Mouse (Mus musculus): ENCODE data around the gene Samm50. TPM values are rescaled to one million over a fixed set of nuclear protein-coding genes. Genes with fewer than 3 reads are reported as not detected.

The Samm50 gene
- polyA plus RNA-seq, 1 experiment from 2014 or later, result 122 TPM

GRCm38 (mm10) chr15:84231113-84231712 is 39.2 kb downstream of the Samm50 start:
- H3K4me1 ChIP-seq, result peaks cover 45% of the 10 kb centered on the region
- H3K27me3 ChIP-seq (ENCODE audit: insufficient read depth, poor library complexity, severe bottlenecking), result no peaks in the 10 kb centered on the region
- H3K9me3 ChIP-seq, result no peaks in the 10 kb centered on the region
- peak overlapping the region; percentile 82 for H3K4me3 ChIP-seq
- H3K27ac ChIP-seq, result peak overlapping the region; percentile 95
- H3K36me3 ChIP-seq, result peaks cover 15% of the 10 kb centered on the region
- DNase-seq (ENCODE audit: low spot score), result peak; percentile 86
- 1% methylated on average over 16 of the region's 16 CpGs for WGBS

GRCm38 (mm10) chr15:84231721-84232561 is 39.9 kb downstream of the Samm50 start, which contains the start of gene Parvb:
Gene Parvb (plus strand): TSS chr15:84232043.
- under 1% methylated on average over 53 of the region's 53 CpGs for WGBS

GRCm38 (mm10) chr15:84232609-84233008 is 40.6 kb downstream of the Samm50 start:
- peak overlapping the region; percentile 82 for H3K4me3 ChIP-seq
- DNase-seq (ENCODE audit: low spot score), result no peak
- no peaks in the 10 kb centered on the region for H3K9me3 ChIP-seq
- H3K36me3 ChIP-seq, result peaks cover 21% of the 10 kb centered on the region
- peak overlapping the region; percentile 95 for H3K27ac ChIP-seq
- WGBS, result 5% methylated on average over 7 of the region's 8 CpGs
- peaks cover 53% of the 10 kb centered on the region for H3K4me1 ChIP-seq
- H3K27me3 ChIP-seq (ENCODE audit: insufficient read depth, poor library complexity, severe bottlenecking), result no peaks in the 10 kb centered on the region

More at GRCm38 (mm10) chr15:84231721-84232561, 39.9 kb downstream of the Samm50 start, which contains the start of gene Parvb:
- DNase-seq (ENCODE audit: low spot score), result peak; percentile 88
- no peaks in the 10 kb centered on the region for H3K9me3 ChIP-seq
- H3K27me3 ChIP-seq (ENCODE audit: insufficient read depth, poor library complexity, severe bottlenecking), result no peaks in the 10 kb centered on the region
- H3K4me3 ChIP-seq, result peak within 1 kb of the TSS; percentile 82
- H3K4me1 ChIP-seq, result peaks cover 46% of the 10 kb centered on the region
- peak within 1 kb of the TSS; percentile 95 for H3K27ac ChIP-seq
- peaks cover 17% of the 10 kb centered on the region for H3K36me3 ChIP-seq

- no peaks in the 10 kb centered on the region for H3K27me3 ChIP-seq (ENCODE audit: insufficient read depth, poor library complexity, severe bottlenecking)
- no peak for DNase-seq (ENCODE audit: low spot score)
- H3K27ac ChIP-seq, result peak overlapping the region; percentile 60; the same call in 1 of the 2 replicates
- peaks cover 21% of the 10 kb centered on the region for H3K36me3 ChIP-seq
- H3K9me3 ChIP-seq, result no peaks in the 10 kb centered on the region
- peaks cover 70% of the 10 kb centered on the region for H3K4me1 ChIP-seq
- no peak overlapping the region for H3K4me3 ChIP-seq
- 70% methylated on average over 7 of the region's 7 CpGs for WGBS
These were observed 42.9 kb downstream of the Samm50 start for GRCm38 (mm10) chr15:84234794-84235581.

DNA sequence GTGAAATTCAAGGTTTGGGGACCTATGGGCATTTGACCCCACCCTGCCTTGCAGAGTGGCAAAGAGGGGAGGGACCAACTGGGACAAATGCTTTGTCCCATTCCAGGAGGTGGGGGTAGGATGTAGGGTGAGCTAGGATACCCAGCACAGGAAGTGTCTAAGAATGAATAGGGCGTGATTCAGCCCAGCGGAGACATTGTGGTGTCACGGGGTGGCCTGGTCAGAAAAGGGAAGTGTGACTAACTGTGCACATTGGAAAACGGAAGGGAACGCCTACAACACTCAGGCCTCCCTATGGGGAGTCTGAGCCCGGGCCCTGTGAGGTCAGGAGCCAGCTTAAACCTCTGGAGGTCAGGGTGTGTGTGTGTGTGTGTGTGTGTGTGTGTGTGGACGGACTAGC is 43.6 kb downstream of the Samm50 start:
- DNase-seq (ENCODE audit: low spot score), result no peak
- Histone ChIP-seq H3K4me1 (peaks cover 68% of the 10 kb centered on the region), H3K27me3 (ENCODE audit: insufficient read depth, poor library complexity, severe bottlenecking) (no peaks in the 10 kb centered on the region), H3K9me3 (no peaks in the 10 kb centered on the region), H3K36me3 (peaks cover 21% of the 10 kb centered on the region), H3K4me3 (no peak overlapping the region), H3K27ac (peak overlapping the region; percentile 60; the same call in 1 of the 2 replicates)
- 74% methylated on average over 7 of the region's 7 CpGs for WGBS

- H3K9me3 ChIP-seq, result no peaks in the 10 kb centered on the region
- no peak overlapping the region for H3K27ac ChIP-seq
- peaks cover 53% of the 10 kb centered on the region for H3K4me1 ChIP-seq
- H3K36me3 ChIP-seq, result peaks cover 27% of the 10 kb centered on the region
- no peak overlapping the region for H3K4me3 ChIP-seq
- WGBS, result 46% methylated on average over 15 of the region's 15 CpGs
- DNase-seq (ENCODE audit: low spot score), result no peak
- H3K27me3 ChIP-seq (ENCODE audit: insufficient read depth, poor library complexity, severe bottlenecking), result no peaks in the 10 kb centered on the region
These were observed 46.5 kb downstream of the Samm50 start for GRCm38 (mm10) chr15:84238552-84238951.

DNA sequence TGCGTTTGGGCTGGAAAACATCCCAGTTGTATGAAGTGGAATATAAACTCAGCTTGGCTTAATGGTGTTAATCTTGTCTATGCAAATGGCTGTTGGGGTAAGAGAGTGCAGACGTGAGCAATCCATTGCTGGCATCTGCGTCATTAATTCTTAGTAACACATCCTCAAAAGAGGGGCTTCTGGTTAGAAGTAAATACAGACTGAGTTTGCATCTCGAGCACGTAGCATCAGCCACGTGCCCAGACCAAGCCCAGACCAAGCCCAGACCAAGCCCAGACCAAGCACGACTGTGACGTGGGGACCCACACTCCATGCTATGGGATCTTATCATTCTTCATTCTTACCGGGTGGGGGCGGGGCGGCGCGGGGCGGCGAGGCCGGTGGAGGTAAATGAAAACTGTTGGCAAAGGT is 47.0 kb downstream of the Samm50 start:
- peaks cover 27% of the 10 kb centered on the region for H3K36me3 ChIP-seq
- H3K4me1 ChIP-seq, result peaks cover 53% of the 10 kb centered on the region
- no peaks in the 10 kb centered on the region for H3K9me3 ChIP-seq
- DNase-seq (ENCODE audit: low spot score), result no peak
- 10% methylated on average over 16 of the region's 16 CpGs for WGBS
- no peaks in the 10 kb centered on the region for H3K27me3 ChIP-seq (ENCODE audit: insufficient read depth, poor library complexity, severe bottlenecking)
- H3K4me3 ChIP-seq, result peak overlapping the region; percentile 42
- 0 out of 2 replicates have a peak overlapping the region, but pooled peaks have one; percentile 42 for H3K27ac ChIP-seq

- 47% methylated on average over 7 of the region's 7 CpGs for WGBS
- peaks cover 19% of the 10 kb centered on the region; the same call in 1 of the 2 replicates for H3K36me3 ChIP-seq
- no peak overlapping the region; the same call in 1 of the 2 replicates for H3K27ac ChIP-seq
- H3K27me3 ChIP-seq (ENCODE audit: insufficient read depth, poor library complexity, severe bottlenecking), result no peaks in the 10 kb centered on the region
- no peak for DNase-seq (ENCODE audit: low spot score)
- peaks cover 49% of the 10 kb centered on the region for H3K4me1 ChIP-seq
- no peak overlapping the region for H3K4me3 ChIP-seq
- no peaks in the 10 kb centered on the region for H3K9me3 ChIP-seq
These were observed 49.5 kb downstream of the Samm50 start for GRCm38 (mm10) chr15:84241520-84241919.

DNA sequence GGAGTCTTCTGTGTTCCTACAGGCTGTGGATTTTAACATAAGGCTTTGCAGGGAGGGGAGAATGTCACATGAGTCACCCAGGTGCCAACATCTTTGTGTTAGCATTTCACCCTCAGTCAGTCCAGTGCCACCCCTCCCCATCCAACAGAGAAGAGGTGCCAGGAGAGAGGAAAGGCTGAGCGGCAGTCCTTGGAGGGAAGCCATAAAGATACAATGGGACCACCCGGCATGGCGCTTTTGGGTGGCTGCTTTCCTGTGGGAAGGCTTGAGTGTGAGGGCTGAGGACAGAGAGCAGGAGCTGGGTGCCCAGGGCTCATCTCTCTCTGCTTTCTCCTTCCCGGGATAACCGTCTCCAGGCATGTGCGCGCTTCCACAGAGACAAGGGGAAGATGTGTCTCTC is 53.1 kb downstream of the Samm50 start:
- Histone ChIP-seq H3K27me3 (ENCODE audit: insufficient read depth, poor library complexity, severe bottlenecking) (no peaks in the 10 kb centered on the region), H3K36me3 (peaks cover 18% of the 10 kb centered on the region; the same call in 1 of the 2 replicates), H3K27ac (peak overlapping the region; percentile 64), H3K9me3 (no peaks in the 10 kb centered on the region), H3K4me3 (no peak overlapping the region), H3K4me1 (peaks cover 28% of the 10 kb centered on the region)
- WGBS, result 79% methylated on average over 7 of the region's 7 CpGs
- no peak for DNase-seq (ENCODE audit: low spot score)

DNA sequence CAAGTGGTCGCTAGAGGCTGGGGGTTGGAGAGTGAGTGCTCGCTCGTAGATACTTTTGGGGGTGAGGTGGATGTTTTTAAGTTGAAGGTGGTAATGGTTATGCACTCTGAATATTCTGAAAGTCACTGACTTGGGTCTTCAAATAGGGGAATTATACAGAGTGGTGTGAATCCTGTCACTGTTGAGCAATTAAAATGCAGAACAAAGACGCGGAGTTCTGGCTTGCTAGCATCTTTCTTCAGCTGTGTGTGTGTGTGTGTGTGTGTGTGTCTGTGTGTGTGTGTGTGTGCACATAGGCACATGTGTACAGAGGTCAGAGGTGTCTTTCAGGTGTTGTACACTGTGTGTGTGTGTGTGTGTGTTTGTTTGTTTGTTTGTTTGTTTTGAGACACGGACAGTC is 54.2 kb downstream of the Samm50 start:
- Histone ChIP-seq H3K4me1 (peaks cover 31% of the 10 kb centered on the region), H3K4me3 (no peak overlapping the region), H3K9me3 (no peaks in the 10 kb centered on the region), H3K36me3 (peaks cover 18% of the 10 kb centered on the region; the same call in 1 of the 2 replicates), H3K27ac (no peak overlapping the region), H3K27me3 (ENCODE audit: insufficient read depth, poor library complexity, severe bottlenecking) (no peaks in the 10 kb centered on the region)
- 90% methylated on average over 6 of the region's 6 CpGs for WGBS
- DNase-seq (ENCODE audit: low spot score), result no peak

- Histone ChIP-seq H3K4me1 (peaks cover 35% of the 10 kb centered on the region), H3K4me3 (no peak overlapping the region), H3K27me3 (ENCODE audit: insufficient read depth, poor library complexity, severe bottlenecking) (no peaks in the 10 kb centered on the region), H3K27ac (no peak overlapping the region), H3K9me3 (no peaks in the 10 kb centered on the region), H3K36me3 (peaks cover 18% of the 10 kb centered on the region; the same call in 1 of the 2 replicates)
- no peak for DNase-seq (ENCODE audit: low spot score)
- WGBS, result 92% methylated on average over 3 of the region's 3 CpGs
These were observed 55.3 kb downstream of the Samm50 start for GRCm38 (mm10) chr15:84247309-84247708.

DNA sequence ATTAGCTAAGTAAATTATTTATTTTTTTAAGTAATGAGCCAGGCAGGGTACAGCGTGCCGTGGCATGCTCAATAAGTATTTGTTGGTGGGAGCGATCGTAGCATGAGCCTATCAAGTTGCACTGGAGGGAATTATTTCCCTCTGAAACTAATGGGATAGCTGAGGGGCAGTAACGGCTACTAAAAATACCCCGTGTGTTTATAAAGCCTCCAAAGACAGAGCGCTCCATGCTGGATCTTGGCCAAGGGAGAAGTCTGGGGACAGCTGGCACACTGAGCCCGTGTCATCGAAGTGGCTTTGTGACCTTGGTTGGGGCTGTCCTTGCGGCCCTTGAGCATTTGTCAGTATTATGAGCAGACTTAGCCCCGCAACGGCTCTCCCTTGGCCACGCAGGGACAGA is 59.2 kb downstream of the Samm50 start:
- 50% methylated on average over 13 of the region's 13 CpGs for WGBS

More for the DNA sequence above, 59.2 kb downstream of the Samm50 start:
- Histone ChIP-seq H3K36me3 (peaks cover 5% of the 10 kb centered on the region; the same call in 1 of the 2 replicates), H3K4me3 (no peak overlapping the region), H3K27ac (peak overlapping the region; percentile 88), H3K4me1 (peaks cover 67% of the 10 kb centered on the region), H3K9me3 (no peaks in the 10 kb centered on the region), H3K27me3 (ENCODE audit: insufficient read depth, poor library complexity, severe bottlenecking) (no peaks in the 10 kb centered on the region)
- peak; percentile 85 for DNase-seq (ENCODE audit: low spot score)

Data from heart, embryonic 10.5 days (tissue).